Mouse (Mus musculus): ENCODE measurements around the gene Alk. TPM values are rescaled to one million over a fixed set of nuclear protein-coding genes. Genes with fewer than 3 reads are reported as not detected.

Gene Alk
- polyA plus RNA-seq, 1 experiment: not detected

DNA sequence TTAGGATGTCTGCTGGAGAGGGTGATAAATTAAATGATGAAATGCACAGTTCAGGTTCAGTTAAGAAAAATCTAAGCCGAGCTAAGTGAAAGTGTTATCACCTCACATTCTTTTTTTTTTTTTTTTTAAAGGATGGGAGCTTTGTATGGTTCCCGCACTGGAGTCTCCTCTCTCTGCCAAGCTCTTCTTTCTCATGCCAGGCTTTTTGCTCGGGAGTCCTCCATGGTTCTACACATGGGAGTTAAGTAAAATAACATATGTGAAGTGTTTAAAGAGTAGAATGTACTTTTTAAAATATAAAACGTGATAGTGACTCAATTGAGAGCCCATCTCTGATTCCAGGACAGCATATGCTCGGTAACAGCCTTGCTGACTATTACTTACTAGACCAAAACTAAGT is 436.3 kb downstream of the Alk start:
- WGBS: 88% methylated on average over 5 of the region's 5 CpGs
- no peaks in the 10 kb centered on the region for H3K36me3 ChIP-seq (ENCODE audit: control insufficient read depth, insufficient read depth, low read length)
- H3K4me3 ChIP-seq (ENCODE audit: extremely low read depth, insufficient read depth, insufficient read length): no peak overlapping the region
- no peak for TF ChIP-seq POLR2A (IDR thresholded peaks at IDR 0.05; ENCODE audit: low read depth, low read length)
- TF ChIP-seq CTCF (IDR thresholded peaks at IDR 0.05; ENCODE audit: extremely low read depth, insufficient read depth, insufficient read length, insufficient replicate concordance): no peak
- H3K27me3 ChIP-seq (ENCODE audit: control insufficient read depth, insufficient read depth, low read length): no peaks in the 10 kb centered on the region
- DNase-seq (ENCODE audit: low read depth in 1 of 2, low spot score in 2 of 2): no peak
- H3K4me1 ChIP-seq (ENCODE audit: control insufficient read depth, insufficient read depth, insufficient read length): no peaks in the 10 kb centered on the region
- H3K27ac ChIP-seq (ENCODE audit: insufficient read depth, low read length): no peak overlapping the region

GRCm38 (mm10) chr17:72158857-72159385 is 445.5 kb downstream of the Alk start:
- H3K4me3 ChIP-seq (ENCODE audit: extremely low read depth, insufficient read depth, insufficient read length): no peak overlapping the region
- DNase-seq (ENCODE audit: low read depth in 1 of 2, low spot score in 2 of 2): no peak
- no peaks in the 10 kb centered on the region for H3K4me1 ChIP-seq (ENCODE audit: control insufficient read depth, insufficient read depth, insufficient read length)
- 29% methylated on average over 5 of the region's 5 CpGs for WGBS
- TF ChIP-seq POLR2A (IDR thresholded peaks at IDR 0.05; ENCODE audit: low read depth, low read length): no peak
- TF ChIP-seq CTCF (IDR thresholded peaks at IDR 0.05; ENCODE audit: extremely low read depth, insufficient read depth, insufficient read length, insufficient replicate concordance): no peak
- H3K27ac ChIP-seq (ENCODE audit: insufficient read depth, low read length): no peak overlapping the region
- H3K27me3 ChIP-seq (ENCODE audit: control insufficient read depth, insufficient read depth, low read length): no peaks in the 10 kb centered on the region
- no peaks in the 10 kb centered on the region for H3K36me3 ChIP-seq (ENCODE audit: control insufficient read depth, insufficient read depth, low read length)

DNA sequence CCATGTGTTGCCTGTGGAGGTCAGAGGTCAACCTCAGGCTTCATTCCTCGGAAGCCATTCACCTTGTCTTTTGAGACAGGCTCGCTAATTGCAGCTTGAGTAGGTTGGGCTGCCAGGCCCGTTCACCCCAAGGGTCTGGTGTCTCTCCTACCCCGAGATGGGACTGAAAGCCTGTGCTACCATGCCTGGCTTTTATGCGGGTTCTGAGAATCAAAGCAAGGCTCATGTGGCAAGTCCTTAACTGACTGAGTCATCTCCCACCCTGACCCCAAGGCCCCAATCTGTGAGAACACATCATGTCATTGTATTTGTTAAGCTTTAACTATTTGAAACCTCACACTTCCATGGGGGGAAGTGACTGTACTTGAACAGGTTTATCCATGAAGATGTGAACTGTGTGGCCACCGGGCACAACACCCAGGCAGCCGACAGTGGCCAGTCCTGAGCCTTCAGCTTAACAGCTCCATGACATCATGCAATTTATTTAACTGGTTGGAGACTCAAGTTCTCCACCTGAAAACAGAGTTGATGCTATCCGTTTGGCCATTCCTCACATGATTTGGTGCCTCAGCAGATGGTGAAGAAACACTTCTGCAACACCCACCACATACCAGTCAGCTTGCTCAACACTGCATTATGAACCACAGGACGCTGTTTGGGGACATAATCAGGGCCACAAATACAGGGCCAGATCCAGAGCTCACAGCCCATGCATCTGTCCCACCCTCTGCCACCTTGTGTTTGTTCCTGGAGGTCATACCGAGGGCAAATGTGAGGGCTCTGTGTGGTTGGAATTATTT is 446.4 kb downstream of the Alk start:
- TF ChIP-seq CTCF (IDR thresholded peaks at IDR 0.05; ENCODE audit: extremely low read depth, insufficient read depth, insufficient read length, insufficient replicate concordance) (no peak), POLR2A (IDR thresholded peaks at IDR 0.05; ENCODE audit: low read depth, low read length) (no peak)
- Histone ChIP-seq H3K4me1 (ENCODE audit: control insufficient read depth, insufficient read depth, insufficient read length) (no peaks in the 10 kb centered on the region), H3K27ac (ENCODE audit: insufficient read depth, low read length) (no peak overlapping the region), H3K4me3 (ENCODE audit: extremely low read depth, insufficient read depth, insufficient read length) (no peak overlapping the region), H3K27me3 (ENCODE audit: control insufficient read depth, insufficient read depth, low read length) (no peaks in the 10 kb centered on the region), H3K36me3 (ENCODE audit: control insufficient read depth, insufficient read depth, low read length) (no peaks in the 10 kb centered on the region)
- WGBS: 74% methylated on average over 10 of the region's 10 CpGs
- DNase-seq (ENCODE audit: low read depth in 1 of 2, low spot score in 2 of 2): no peak

DNA sequence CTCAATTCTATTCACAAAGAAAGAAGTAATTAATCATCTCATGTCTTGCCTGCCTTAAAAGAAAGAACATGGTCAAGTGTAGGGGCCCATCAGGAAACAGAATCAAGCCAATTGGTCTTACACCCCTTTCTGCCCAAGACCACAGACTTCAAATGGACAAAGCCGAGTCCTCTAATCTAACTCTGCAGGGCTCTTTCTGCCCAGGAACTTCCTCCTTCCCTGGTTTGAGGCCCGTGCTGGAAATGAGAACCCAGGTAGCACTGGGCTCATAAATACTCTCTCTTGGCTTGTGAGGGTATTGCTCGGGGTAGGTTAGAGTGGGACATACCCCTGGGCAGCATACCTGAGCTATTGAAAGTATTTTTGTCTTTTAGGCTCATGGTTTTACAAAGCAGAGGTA is 451.4 kb downstream of the Alk start:
- DNase-seq (ENCODE audit: low read depth in 1 of 2, low spot score in 2 of 2): no peak
- H3K27me3 ChIP-seq (ENCODE audit: control insufficient read depth, insufficient read depth, low read length): no peaks in the 10 kb centered on the region
- TF ChIP-seq CTCF (IDR thresholded peaks at IDR 0.05; ENCODE audit: extremely low read depth, insufficient read depth, insufficient read length, insufficient replicate concordance): no peak
- TF ChIP-seq POLR2A (IDR thresholded peaks at IDR 0.05; ENCODE audit: low read depth, low read length): no peak
- no peak overlapping the region for H3K4me3 ChIP-seq (ENCODE audit: extremely low read depth, insufficient read depth, insufficient read length)
- H3K4me1 ChIP-seq (ENCODE audit: control insufficient read depth, insufficient read depth, insufficient read length): no peaks in the 10 kb centered on the region
- 22% methylated on average over 3 of the region's 3 CpGs for WGBS
- no peak overlapping the region for H3K27ac ChIP-seq (ENCODE audit: insufficient read depth, low read length)
- H3K36me3 ChIP-seq (ENCODE audit: control insufficient read depth, insufficient read depth, low read length): no peaks in the 10 kb centered on the region

- no peak for DNase-seq (ENCODE audit: low read depth in 1 of 2, low spot score in 2 of 2)
Measured at GRCm38 (mm10) chr17:72144946-72145598, 459.4 kb downstream of the Alk start.

DNA sequence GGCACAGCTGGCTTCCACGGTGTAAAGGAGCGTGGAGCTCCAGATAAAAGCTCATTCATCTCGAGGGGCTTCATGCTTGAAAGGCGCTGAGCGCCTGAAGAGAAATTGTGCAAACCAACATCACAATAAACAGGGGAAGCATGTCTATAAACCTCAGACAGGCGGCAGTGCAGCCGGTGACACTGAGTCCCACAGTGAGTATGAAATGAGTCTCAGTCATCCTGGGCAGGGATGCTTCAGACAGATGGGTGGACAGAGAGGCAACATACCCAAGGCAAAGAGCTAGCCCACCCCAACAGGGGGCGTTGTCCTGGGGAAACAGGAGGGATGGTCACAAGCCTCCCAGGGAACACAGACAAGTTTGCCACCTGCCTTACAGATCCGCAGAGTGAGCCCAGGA is 460.0 kb downstream of the Alk start:
- H3K27ac ChIP-seq (ENCODE audit: insufficient read depth, low read length): no peak overlapping the region
- no peak overlapping the region for H3K4me3 ChIP-seq (ENCODE audit: extremely low read depth, insufficient read depth, insufficient read length)
- WGBS: 42% methylated on average over 9 of the region's 9 CpGs
- DNase-seq (ENCODE audit: low read depth in 1 of 2, low spot score in 2 of 2): no peak
- no peaks in the 10 kb centered on the region for H3K36me3 ChIP-seq (ENCODE audit: control insufficient read depth, insufficient read depth, low read length)
- no peaks in the 10 kb centered on the region for H3K4me1 ChIP-seq (ENCODE audit: control insufficient read depth, insufficient read depth, insufficient read length)
- TF ChIP-seq CTCF (IDR thresholded peaks at IDR 0.05; ENCODE audit: extremely low read depth, insufficient read depth, insufficient read length, insufficient replicate concordance): no peak
- no peak for TF ChIP-seq POLR2A (IDR thresholded peaks at IDR 0.05; ENCODE audit: low read depth, low read length)
- no peaks in the 10 kb centered on the region for H3K27me3 ChIP-seq (ENCODE audit: control insufficient read depth, insufficient read depth, low read length)

More at GRCm38 (mm10) chr17:72144946-72145598, 459.4 kb downstream of the Alk start:
- Histone ChIP-seq H3K27me3 (ENCODE audit: control insufficient read depth, insufficient read depth, low read length) (no peaks in the 10 kb centered on the region), H3K4me3 (ENCODE audit: extremely low read depth, insufficient read depth, insufficient read length) (no peak overlapping the region), H3K27ac (ENCODE audit: insufficient read depth, low read length) (no peak overlapping the region), H3K4me1 (ENCODE audit: control insufficient read depth, insufficient read depth, insufficient read length) (no peaks in the 10 kb centered on the region), H3K36me3 (ENCODE audit: control insufficient read depth, insufficient read depth, low read length) (no peaks in the 10 kb centered on the region)
- WGBS: 14% methylated on average over 7 of the region's 7 CpGs
- TF ChIP-seq CTCF (IDR thresholded peaks at IDR 0.05; ENCODE audit: extremely low read depth, insufficient read depth, insufficient read length, insufficient replicate concordance) (no peak), POLR2A (IDR thresholded peaks at IDR 0.05; ENCODE audit: low read depth, low read length) (no peak)
